ENCODE assay signal across 8 mouse cellular contexts in genomic region chr12:28675121-28675924, GRCm38 (mm10). TPM values are rescaled to one million over a fixed set of nuclear protein-coding genes. Genes with fewer than 3 reads are reported as not detected.
A peak's percentile ranks its signal among the peaks of the same experiment; 100 is the strongest.
DNase-seq lines count a peak whose midpoint lies in the region; ATAC-seq and TF ChIP-seq lines count a peak whose summit lies in the region.

Adi1 (plus strand) TSS chr12:28675231.

- peak within 1 kb of the TSS; percentile 96 for H3K27ac ChIP-seq in bone marrow macrophage, adult 2 months (ENCODE audit: insufficient read depth, low read depth, low read length)
- peak within 1 kb of the TSS; percentile 64 for H3K27ac ChIP-seq in embryonic fibroblast, embryonic 13.5 days (ENCODE audit: insufficient read depth, low read length)
- H3K27ac ChIP-seq in heart, embryonic 10.5 days, result peak within 1 kb of the TSS; percentile 92
- peak within 1 kb of the TSS; percentile 96 for H3K27ac ChIP-seq in kidney, embryonic 15.5 days

- H3K4me2 ChIP-seq in kidney, embryonic 15.5 days, result peak within 1 kb of the TSS; percentile 66
- peak within 1 kb of the TSS; percentile 66 for H3K4me2 ChIP-seq in myocyte (ENCODE audit: low read depth)

- TF ChIP-seq CTCF in bone marrow macrophage, adult 2 months (IDR thresholded peaks at IDR 0.05; ENCODE audit: low read depth, low read length), result 0 out of 2 replicates have a peak, but pooled peaks have one; percentile 14
- no peak for TF ChIP-seq CTCF in embryonic fibroblast, embryonic 13.5 days (IDR thresholded peaks at IDR 0.05; ENCODE audit: borderline replicate concordance, insufficient read depth, low read length)

- no peaks in the 10 kb centered on the region for H3K79me2 ChIP-seq in myocyte (ENCODE audit: control insufficient read depth, insufficient read depth)

- TF ChIP-seq POLR2A in bone marrow macrophage, adult 2 months (IDR thresholded peaks at IDR 0.05; ENCODE audit: borderline replicate concordance, low read depth, low read length), result no peak
- TF ChIP-seq POLR2A in embryonic fibroblast, embryonic 13.5 days (IDR thresholded peaks at IDR 0.05; ENCODE audit: low read depth, low read length), result peak; percentile 72
- TF ChIP-seq POLR2A in myocyte (IDR thresholded peaks at IDR 0.05; ENCODE audit: insufficient read length, low read depth), result peak; percentile 56

- WGBS in heart, embryonic 10.5 days, result 3% methylated on average over 53 of the region's 53 CpGs
- WGBS in kidney, embryonic 15.5 days, result 4% methylated on average over 53 of the region's 53 CpGs

- no peaks in the 10 kb centered on the region for H3K27me3 ChIP-seq in heart, embryonic 10.5 days (ENCODE audit: insufficient read depth, poor library complexity, severe bottlenecking)
- H3K27me3 ChIP-seq in kidney, embryonic 15.5 days, result no peaks in the 10 kb centered on the region
- H3K27me3 ChIP-seq in myocyte (ENCODE audit: control insufficient read depth, insufficient read depth, insufficient read length), result no peaks in the 10 kb centered on the region
- H3K27me3 ChIP-seq in splenic B cell, adult 2 months (ENCODE audit: control insufficient read depth, insufficient read depth, low read length, poor library complexity, severe bottlenecking), result no peaks in the 10 kb centered on the region

- H3K4me1 ChIP-seq in bone marrow macrophage, adult 2 months (ENCODE audit: control insufficient read depth, insufficient read depth, low read length), result peaks cover 3% of the 10 kb centered on the region; the same call in 1 of the 2 replicates
- H3K4me1 ChIP-seq in embryonic fibroblast, embryonic 13.5 days (ENCODE audit: control insufficient read depth, insufficient read depth, low read length), result peaks cover 3% of the 10 kb centered on the region; the same call in 1 of the 2 replicates
- H3K4me1 ChIP-seq in heart, embryonic 10.5 days, result peaks cover 17% of the 10 kb centered on the region
- H3K4me1 ChIP-seq in kidney, embryonic 15.5 days, result peaks cover 25% of the 10 kb centered on the region

- H3ac ChIP-seq in myocyte (ENCODE audit: control insufficient read depth, insufficient read length), result peak within 1 kb of the TSS; percentile 58

- H3K4me3 ChIP-seq in bone marrow macrophage, adult 2 months (ENCODE audit: insufficient read depth, low read length), result peak within 1 kb of the TSS; percentile 89
- H3K4me3 ChIP-seq in embryonic fibroblast, embryonic 13.5 days (ENCODE audit: insufficient read depth, low read length), result peak within 1 kb of the TSS; percentile 49
- peak within 1 kb of the TSS; percentile 68 for H3K4me3 ChIP-seq in heart, embryonic 10.5 days
- peak within 1 kb of the TSS; percentile 72 for H3K4me3 ChIP-seq in kidney, embryonic 15.5 days (replicated peaks)
- peak within 1 kb of the TSS; percentile 28 for H3K4me3 ChIP-seq in myocyte

- DNase-seq in A20 (ENCODE audit: low read depth, low spot score) (peak; percentile 87), liver (peak; percentile 87)
- peak; percentile 94 for DNase-seq in heart, embryonic 10.5 days (ENCODE audit: low spot score)
- peak; percentile 80 for DNase-seq in splenic B cell, adult 2 months (ENCODE audit: low read depth, low spot score)

- peaks cover 22% of the 10 kb centered on the region for H3K36me3 ChIP-seq in heart, embryonic 10.5 days
- H3K36me3 ChIP-seq in kidney, embryonic 15.5 days, result peaks cover 30% of the 10 kb centered on the region
- no peaks in the 10 kb centered on the region for H3K36me3 ChIP-seq in myocyte (ENCODE audit: control insufficient read depth, insufficient read depth)
- H3K36me3 ChIP-seq in splenic B cell, adult 2 months (ENCODE audit: control insufficient read depth, insufficient read depth, low read length, poor library complexity, severe bottlenecking), result no peaks in the 10 kb centered on the region; the same call in 1 of the 2 replicates

- H3K9ac ChIP-seq in kidney, embryonic 15.5 days, result peak within 1 kb of the TSS; percentile 67

- H3K9me3 ChIP-seq in heart, embryonic 10.5 days, result no peaks in the 10 kb centered on the region
- H3K9me3 ChIP-seq in kidney, embryonic 15.5 days (replicated peaks), result no peaks in the 10 kb centered on the region

- peak; percentile 94 for ATAC-seq in kidney, embryonic 15.5 days (replicated peaks; ENCODE audit: low FRiP score)

TF ChIP-seq in myocyte, 11 proteins besides CTCF, POLR2A, EP300 and RAD21:
- peak; percentile 41 for TF ChIP-seq POLR2AphosphoS2 (IDR thresholded peaks at IDR 0.05; ENCODE audit: insufficient read length, low read depth)
- TF ChIP-seq MAX (IDR thresholded peaks at IDR 0.05; ENCODE audit: low read depth), result no peak
- peak; percentile 20 for TF ChIP-seq E2F4 (IDR thresholded peaks at IDR 0.05; ENCODE audit: insufficient read depth)
- TF ChIP-seq USF1 (IDR thresholded peaks at IDR 0.05; ENCODE audit: low read depth), result peak; percentile 52
- TF ChIP-seq TCF12 (IDR thresholded peaks at IDR 0.05; ENCODE audit: insufficient read depth, poor library complexity, severe bottlenecking), result no peak
- no peak for TF ChIP-seq SRF (IDR thresholded peaks at IDR 0.05; ENCODE audit: control insufficient read depth, insufficient read length, low read depth)
- TF ChIP-seq MYOG (IDR thresholded peaks at IDR 0.05; ENCODE audit: control insufficient read depth in 1 of 3, insufficient read depth in 1 of 3, insufficient read length in 2 of 3, low read depth in 2 of 3), result peak in 2 of 3 experiments; percentile 58 to 64
- TF ChIP-seq MYOD1 (IDR thresholded peaks at IDR 0.05; ENCODE audit: control insufficient read depth in 1 of 3, insufficient read length in 2 of 3, low read depth in 2 of 3), result peak; percentile 9 to 29 (median 17)
- no peak for TF ChIP-seq TCF3 (IDR thresholded peaks at IDR 0.05; ENCODE audit: insufficient read length, low read depth)
- TF ChIP-seq CEBPB (IDR thresholded peaks at IDR 0.05; ENCODE audit: insufficient read depth, poor library complexity, severe bottlenecking), result no peak

RNA-seq across cellular contexts. Expression of gene Adi1, which starts in this region (rescaled TPM):
- 38.8 and 39.3 TPM in 2 replicates for polyA plus RNA-seq in bone marrow macrophage, adult 2 months (2012; ENCODE audit: insufficient read depth, insufficient read length, missing spikeins)
- 22.0 and 30.6 TPM in 2 replicates for polyA plus RNA-seq in embryonic fibroblast, embryonic 13.5 days (2011; ENCODE audit: insufficient read length, low read depth, missing spikeins)
- 42.9 and 56.2 TPM in 2 replicates for polyA plus RNA-seq in heart, embryonic 10.5 days (2016; fragmentation: Nextera tagmentation; extraction: Ambion mirVana)
- polyA plus RNA-seq in kidney, embryonic 15.5 days (2015; fragmentation: Nextera tagmentation; extraction: Ambion mirVana), result 85.3 and 90.4 TPM in 2 replicates
- polyA plus RNA-seq in myocyte (2012; fragmentation: generic; extraction: Trizol), result 18.1 TPM

Comparison
In these comparisons a context has a peak if more than half of its experiments do, and no peak if none do; other contexts are left out.
1. Peak in every context shown above with its lines: DNase-seq, ATAC-seq, H3K4me3 ChIP-seq and H3K27ac ChIP-seq.
2. H3K4me3 ChIP-seq: peak in every context shown above with its lines; median percentile 89 in bone marrow macrophage, adult 2 months; 72 in kidney, embryonic 15.5 days; 68 in heart, embryonic 10.5 days; 49 in embryonic fibroblast, embryonic 13.5 days; 28 in myocyte.